8 mouse cellular contexts compared by ENCODE assay signal in the genomic region with DNA sequence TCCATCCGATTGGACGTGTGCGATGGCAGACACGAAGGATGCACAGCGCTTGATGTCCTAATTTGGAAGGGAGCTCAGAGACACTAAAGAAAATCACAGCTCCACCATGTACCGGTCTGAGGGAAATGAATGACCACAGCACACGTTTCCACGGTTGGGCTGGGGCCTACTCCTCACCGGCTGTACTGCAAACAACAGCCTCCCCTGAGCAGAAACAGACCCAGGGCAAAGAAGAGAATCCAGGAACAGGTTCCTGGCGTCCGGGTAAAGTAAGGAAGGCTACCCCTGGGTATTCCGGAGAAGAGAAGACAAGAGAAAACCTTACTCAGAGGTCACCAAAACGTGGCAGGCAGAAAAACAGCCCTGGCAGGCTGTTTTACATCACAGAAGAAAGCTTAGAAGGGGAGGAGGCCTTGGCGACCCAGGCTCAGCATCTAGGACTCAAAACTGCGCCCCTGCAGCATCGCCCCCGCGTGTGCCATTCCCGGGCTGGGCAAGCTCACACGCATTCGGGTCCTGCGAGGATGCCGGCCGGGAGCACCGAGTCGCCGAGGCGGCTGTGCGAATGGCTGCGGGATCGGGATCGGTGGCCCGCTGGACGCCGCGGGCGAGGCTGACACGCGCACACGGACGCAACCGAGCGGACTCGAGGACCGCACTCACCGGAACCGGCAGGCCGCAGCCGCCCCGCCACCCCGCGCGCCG. TPM values are rescaled to one million over a fixed set of nuclear protein-coding genes. Genes with fewer than 3 reads are reported as not detected.
A peak's percentile ranks its signal among the peaks of the same experiment; 100 is the strongest.
DNase-seq lines count a peak whose midpoint lies in the region; ATAC-seq and TF ChIP-seq lines count a peak whose summit lies in the region.

No protein-coding gene starts in this region.

- H3K4me3 ChIP-seq in kidney, embryonic 14.5 days (ENCODE audit: low read length), result peak overlapping the region; percentile 93
- peak overlapping the region; percentile 82 for H3K4me3 ChIP-seq in hindbrain, embryonic 13.5 days
- peak overlapping the region; percentile 56 to 78 for H3K4me3 ChIP-seq in liver, embryonic 14.5 days (ENCODE audit: insufficient read depth in 1 of 2, low read depth in 2 of 2, low read length in 2 of 2)

- TF ChIP-seq EP300 in liver, embryonic 14.5 days (IDR thresholded peaks at IDR 0.05; ENCODE audit: low read depth), result no peak

- DNase-seq in kidney, adult 9 months, result no peak
- peak; percentile 81 for DNase-seq in ES-CJ7 (ENCODE audit: low read depth, low spot score)
- DNase-seq in embryo, embryonic 11.5 days (ENCODE audit: low read depth, low spot score), result peak; percentile 31
- no peak for DNase-seq in liver, embryonic 14.5 days (ENCODE audit: low read depth in 3 of 3, low spot score in 3 of 3)
- peak; percentile 25 for DNase-seq in right cerebral cortex, adult 18-20 months

- peak; percentile 65 for ATAC-seq in kidney, embryonic 14.5 days (ENCODE audit: low FRiP score, low TSS enrichment)
- ATAC-seq in hindbrain, embryonic 13.5 days (ENCODE audit: low FRiP score), result peak; percentile 81
- peak; percentile 41; the same call in 1 of the 2 replicates for ATAC-seq in liver, embryonic 14.5 days (ENCODE audit: insufficient read depth)
- ATAC-seq in monocyte, adult 5-6 weeks (replicated peaks; ENCODE audit: insufficient number of reproducible peaks, low FRiP score, low TSS enrichment, poor library complexity, severe bottlenecking), result no peak

- H3K9me3 ChIP-seq in kidney, embryonic 14.5 days (ENCODE audit: control insufficient read depth, low read length), result no peaks in the 10 kb centered on the region
- H3K9me3 ChIP-seq in hindbrain, embryonic 13.5 days, result no peaks in the 10 kb centered on the region
- no peaks in the 10 kb centered on the region for H3K9me3 ChIP-seq in liver, embryonic 14.5 days (ENCODE audit: control insufficient read depth, low read length)

- peak overlapping the region; percentile 75 for H3K9ac ChIP-seq in kidney, embryonic 14.5 days (ENCODE audit: low read depth, low read length)
- peak overlapping the region; percentile 94 for H3K9ac ChIP-seq in hindbrain, embryonic 13.5 days
- H3K9ac ChIP-seq in liver, embryonic 14.5 days (replicated peaks), result peak overlapping the region; percentile 60

- WGBS in kidney, embryonic 14.5 days, result 2% methylated on average over 50 of the region's 54 CpGs
- 1% methylated on average over 51 of the region's 54 CpGs for WGBS in hindbrain, embryonic 13.5 days
- 4% methylated on average over 47 of the region's 54 CpGs for WGBS in liver, embryonic 14.5 days (ENCODE audit: insufficient replicate concordance)

- no peaks in the 10 kb centered on the region; the same call in 1 of the 2 replicates for H3K27me3 ChIP-seq in kidney, embryonic 14.5 days (ENCODE audit: control insufficient read depth, insufficient read depth, low read length)
- H3K27me3 ChIP-seq in hindbrain, embryonic 13.5 days, result no peaks in the 10 kb centered on the region
- peaks cover 18% of the 10 kb centered on the region for H3K27me3 ChIP-seq in liver, embryonic 14.5 days (ENCODE audit: control insufficient read depth, insufficient read depth, low read length)

- TF ChIP-seq CTCF in liver, embryonic 14.5 days (IDR thresholded peaks at IDR 0.05; ENCODE audit: low read depth), result no peak

- H3K4me2 ChIP-seq in kidney, embryonic 14.5 days (replicated peaks; ENCODE audit: low read depth, low read length), result peak overlapping the region; percentile 84
- peak overlapping the region; percentile 76 for H3K4me2 ChIP-seq in hindbrain, embryonic 13.5 days
- H3K4me2 ChIP-seq in liver, embryonic 14.5 days (ENCODE audit: low read depth), result peak overlapping the region; percentile 92

- H3K27ac ChIP-seq in kidney, embryonic 14.5 days (ENCODE audit: low read depth, low read length), result peak overlapping the region; percentile 51; the same call in 1 of the 2 replicates
- H3K27ac ChIP-seq in hindbrain, embryonic 13.5 days, result peak overlapping the region; percentile 96
- no peak overlapping the region for H3K27ac ChIP-seq in liver, embryonic 14.5 days

- no peaks in the 10 kb centered on the region for H3K36me3 ChIP-seq in kidney, embryonic 14.5 days (ENCODE audit: control insufficient read depth, insufficient read depth, low read length)
- H3K36me3 ChIP-seq in hindbrain, embryonic 13.5 days, result no peaks in the 10 kb centered on the region
- H3K36me3 ChIP-seq in liver, embryonic 14.5 days (replicated peaks; ENCODE audit: control insufficient read depth, insufficient read depth, low read depth), result no peaks in the 10 kb centered on the region

- H3K4me1 ChIP-seq in kidney, embryonic 14.5 days (ENCODE audit: control insufficient read depth, insufficient read depth, low read length), result peaks cover 12% of the 10 kb centered on the region; the same call in 1 of the 2 replicates
- peaks cover 44% of the 10 kb centered on the region for H3K4me1 ChIP-seq in hindbrain, embryonic 13.5 days (replicated peaks)
- peaks cover 0 to 8% of the 10 kb centered on the region in 2 experiments; a peak in 3 of 4 replicates for H3K4me1 ChIP-seq in liver, embryonic 14.5 days (replicated peaks; ENCODE audit: control insufficient read depth in 2 of 2, insufficient read depth in 2 of 2, low read length in 1 of 2)

RNA-seq across cellular contexts. Expression of a gene that starts 0.8 kb away (rescaled TPM):
- 5.8 and 6.9 TPM in 2 replicates for polyA plus RNA-seq in kidney, embryonic 14.5 days (2014; fragmentation: Nextera tagmentation; extraction: Ambion mirVana)
- polyA plus RNA-seq in hindbrain, embryonic 13.5 days (2015; fragmentation: Nextera tagmentation; extraction: Ambion mirVana), result 7.6 and 8.2 TPM in 2 replicates
- 0.62 and 0.74 TPM in 2 replicates for polyA plus RNA-seq in liver, embryonic 14.5 days (2012; rRNA removed)
- 0.42 and 0.43 TPM in 2 replicates for polyA plus RNA-seq in liver, embryonic 14.5 days (2014; fragmentation: Nextera tagmentation; extraction: Ambion mirVana)
- total RNA-seq in monocyte, adult 5-6 weeks (2017), result 1.1 to 3.1 TPM (median 1.2 TPM) in 3 replicates

RNA-seq across cellular contexts. Expression of a gene that starts 32.5 kb away (rescaled TPM):
- 14.5 and 16.2 TPM in 2 replicates for polyA plus RNA-seq in kidney, embryonic 14.5 days (2014; fragmentation: Nextera tagmentation; extraction: Ambion mirVana)
- 14.2 and 14.7 TPM in 2 replicates for polyA plus RNA-seq in hindbrain, embryonic 13.5 days (2015; fragmentation: Nextera tagmentation; extraction: Ambion mirVana)
- polyA plus RNA-seq in liver, embryonic 14.5 days (2012; rRNA removed), result 3.2 and 4.2 TPM in 2 replicates
- 3.5 and 6.1 TPM in 2 replicates for polyA plus RNA-seq in liver, embryonic 14.5 days (2014; fragmentation: Nextera tagmentation; extraction: Ambion mirVana)
- 43.9 to 60.4 TPM (median 50.6 TPM) in 3 replicates for total RNA-seq in monocyte, adult 5-6 weeks (2017)

Comparison
In these comparisons a context has a peak if more than half of its experiments do, and no peak if none do; other contexts are left out.
1. DNase-seq: peak in ES-CJ7 (single experiment), embryo, embryonic 11.5 days (single experiment) and right cerebral cortex, adult 18-20 months (single experiment); none in kidney, adult 9 months (single experiment) and liver, embryonic 14.5 days (0 of 3).
2. Peak in every context shown above with its lines, with median percentiles within 50 percentile points of each other: H3K4me2 ChIP-seq, H3K4me3 ChIP-seq and H3K9ac ChIP-seq.